Mouse (Mus musculus) kidney, embryonic 14.5 days (tissue): ENCODE results near the gene Mras. TPM values are rescaled to one million over a fixed set of nuclear protein-coding genes. Genes with fewer than 3 reads are reported as not detected.

ENCODE experiments used
- ATAC-seq: fragments of 200-750 bp; cut with Nextera tagmentation; 2 replicates; pipeline ENCODE4 v1.8.0; 2017; ENCODE audit warnings: moderate number of reproducible peaks, mild to moderate bottlenecking, moderate TSS enrichment, moderate library complexity; ENCODE audit not compliant: low FRiP score, low TSS enrichment
- H3K27ac ChIP-seq: fragments of 300-500 bp; sonication (generic); 2 replicates; pipeline ENCODE4 v1.5.1; 2014; ENCODE audit warnings: low read depth, mild to moderate bottlenecking, low read length, moderate library complexity, mixed read lengths
- H3K27me3 ChIP-seq: fragments of 300-500 bp; sonication (generic); 2 replicates; pipeline ENCODE4 v1.6.1; 2014; ENCODE audit warnings: mild to moderate bottlenecking, low read length; ENCODE audit not compliant: control insufficient read depth, insufficient read depth
- H3K36me3 ChIP-seq: fragments of 300-500 bp; sonication (generic); 2 replicates; pipeline ENCODE4 v1.6.1; 2014; ENCODE audit warnings: low read length, mixed read lengths; ENCODE audit not compliant: control insufficient read depth, insufficient read depth
- H3K4me1 ChIP-seq: fragments of 300-500 bp; sonication (generic); 2 replicates; pipeline ENCODE4 v1.6.1; 2014; ENCODE audit warnings: low read length, mixed read lengths; ENCODE audit not compliant: control insufficient read depth, insufficient read depth
- H3K4me2 ChIP-seq: fragments of 300-500 bp; sonication (generic); replicated peaks from 2 replicates; pipeline ENCODE4 v1.6.1; 2014; ENCODE audit warnings: low read depth, mild to moderate bottlenecking, low read length
- H3K4me3 ChIP-seq: fragments of 300-500 bp; sonication (generic); 2 replicates; pipeline ENCODE4 v1.5.1; 2014; ENCODE audit warnings: mild to moderate bottlenecking, low read length
- H3K9ac ChIP-seq: fragments of 300-500 bp; sonication (generic); 2 replicates; pipeline ENCODE4 v1.6.1; 2014; ENCODE audit warnings: low read depth, mild to moderate bottlenecking, low read length, moderate library complexity
- H3K9me3 ChIP-seq: fragments of 300-500 bp; sonication (generic); 2 replicates; pipeline ENCODE4 v1.6.1; 2016; ENCODE audit warnings: low read length; ENCODE audit not compliant: control insufficient read depth
- WGBS: fragments of 180-500 bp; shearing (Covaris S2); extraction: QIAGEN DNeasy Blood & Tissue Kit; methylation state at CpG from one replicate; pipeline ENCODE4 v1.1.7; 2014; 5-methylcytosine and 5-hydroxymethylcytosine counted together
- polyA plus RNA-seq: library from polyadenylated mRNA; unstranded; fragments of >200 nt; fragmentation: Nextera tagmentation; extraction: Ambion mirVana; gene quantifications from 2 replicates; pipeline ENCODE4 v1.2.1, GENCODE M21; 2014

The Mras gene
- polyA plus RNA-seq, 1 experiment from 2014 or later = 11.8 TPM

GRCm38 (mm10) chr9:99361946-99362345 is 75.2 kb downstream of the Mras start:
- 90% methylated on average over 9 of the region's 9 CpGs for WGBS
- ATAC-seq = no peak
- Histone ChIP-seq H3K27me3 (peaks cover 33% of the 10 kb centered on the region), H3K4me3 (no peak overlapping the region), H3K27ac (no peak overlapping the region), H3K36me3 (no peaks in the 10 kb centered on the region), H3K9me3 (no peaks in the 10 kb centered on the region), H3K4me2 (no peak overlapping the region), H3K9ac (no peak overlapping the region), H3K4me1 (0 out of 2 replicates have a peak, but pooled peaks cover 3% of the 10 kb centered on the region)

GRCm38 (mm10) chr9:99359012-99359411 is 78.2 kb downstream of the Mras start:
- Histone ChIP-seq H3K27me3 (peaks cover 46% of the 10 kb centered on the region), H3K9me3 (no peaks in the 10 kb centered on the region), H3K4me1 (0 out of 2 replicates have a peak, but pooled peaks cover 3% of the 10 kb centered on the region), H3K4me3 (no peak overlapping the region), H3K27ac (no peak overlapping the region), H3K9ac (no peak overlapping the region), H3K36me3 (no peaks in the 10 kb centered on the region), H3K4me2 (no peak overlapping the region)
- 89% methylated on average over 15 of the region's 15 CpGs for WGBS
- ATAC-seq = no peak

DNA sequence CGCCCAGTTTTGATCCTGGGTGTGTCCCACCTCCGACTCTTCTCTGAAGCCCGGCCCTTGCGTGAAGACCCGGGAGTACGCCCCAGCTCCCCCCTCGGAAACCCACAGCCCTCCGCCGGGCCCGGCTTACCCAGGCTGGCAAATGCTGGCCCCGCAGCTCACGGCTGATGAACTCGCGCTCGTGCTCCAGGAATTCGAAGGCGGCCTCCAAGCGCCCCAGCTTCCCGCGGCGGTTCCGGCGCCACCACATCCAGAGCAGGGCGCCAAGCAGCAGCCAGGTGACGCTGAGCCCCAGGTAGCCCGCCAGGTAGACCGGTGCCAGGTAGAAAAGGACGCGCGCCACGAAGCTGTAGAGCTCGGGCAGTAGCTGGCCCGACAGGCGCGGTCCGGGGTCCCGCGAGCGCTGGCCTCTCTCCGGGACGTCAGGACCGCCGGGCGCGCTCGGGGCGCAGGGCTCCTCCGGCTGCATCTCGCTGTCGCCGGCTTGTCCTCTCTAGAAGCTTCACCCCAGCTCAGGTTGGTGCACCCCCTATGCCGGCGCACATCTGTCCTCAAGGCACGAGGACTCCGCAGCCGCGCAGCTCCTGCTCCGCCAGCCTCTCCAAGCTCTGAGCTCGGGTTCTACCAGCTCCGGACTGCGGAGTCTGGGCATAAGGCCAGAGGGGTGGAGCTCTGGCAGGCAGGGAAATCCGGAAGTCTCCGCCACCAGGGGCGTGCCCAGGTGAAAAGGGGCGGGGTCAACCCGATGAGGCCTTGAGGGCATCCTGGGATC is 79.1 kb downstream of the Mras start, which contains the start of gene Esyt3:
Esyt3 (minus strand) TSS at position 637 of the 772 bp plus-strand sequence.
- Histone ChIP-seq H3K4me2 (peak within 1 kb of the TSS; percentile 67), H3K27ac (no peak within 1 kb of the TSS), H3K9me3 (no peaks in the 10 kb centered on the region), H3K9ac (peak within 1 kb of the TSS; percentile 40; the same call in 1 of the 2 replicates), H3K4me3 (peak within 1 kb of the TSS; percentile 39), H3K4me1 (0 out of 2 replicates have a peak, but pooled peaks cover 3% of the 10 kb centered on the region), H3K27me3 (peaks cover 46% of the 10 kb centered on the region), H3K36me3 (no peaks in the 10 kb centered on the region)
- under 1% methylated on average over 66 of the region's 66 CpGs for WGBS
- peak; percentile 70 for ATAC-seq

- no peak overlapping the region for H3K27ac ChIP-seq
- H3K36me3 ChIP-seq = no peaks in the 10 kb centered on the region
- H3K4me2 ChIP-seq = peak overlapping the region; percentile 67
- H3K27me3 ChIP-seq = peaks cover 46% of the 10 kb centered on the region
- no peak; the same call in 1 of the 2 replicates for ATAC-seq
- no peaks in the 10 kb centered on the region for H3K9me3 ChIP-seq
- 0 out of 2 replicates have a peak, but pooled peaks cover 3% of the 10 kb centered on the region for H3K4me1 ChIP-seq
- WGBS = 2% methylated on average over 19 of the region's 19 CpGs
- peak overlapping the region; percentile 40; the same call in 1 of the 2 replicates for H3K9ac ChIP-seq
- peak overlapping the region; percentile 39 for H3K4me3 ChIP-seq
Observed at GRCm38 (mm10) chr9:99357561-99357920, 79.6 kb downstream of the Mras start.

DNA sequence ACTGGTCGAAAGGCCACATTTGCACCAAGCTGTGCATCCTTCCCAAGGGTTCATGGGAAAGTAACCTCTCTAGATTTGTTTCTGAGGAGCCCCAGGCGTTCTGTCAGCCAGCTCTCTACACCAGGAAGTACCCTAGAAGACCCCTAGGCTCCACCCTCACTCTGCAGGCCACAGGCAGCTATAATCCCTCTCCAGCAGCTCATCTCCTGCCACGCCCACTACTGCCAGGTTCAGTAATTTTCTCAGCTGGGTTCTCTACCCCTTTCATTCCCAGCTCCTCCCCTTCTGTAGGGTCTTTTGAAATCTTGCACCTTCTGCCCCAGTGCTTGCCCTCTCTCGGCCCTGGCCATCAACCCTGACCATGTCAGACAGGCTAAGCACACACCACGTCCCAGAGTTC is 81.2 kb downstream of the Mras start:
- Histone ChIP-seq H3K4me3 (no peak overlapping the region), H3K9ac (no peak overlapping the region), H3K27me3 (peaks cover 46% of the 10 kb centered on the region), H3K4me1 (0 out of 2 replicates have a peak, but pooled peaks cover 3% of the 10 kb centered on the region), H3K36me3 (no peaks in the 10 kb centered on the region), H3K4me2 (no peak overlapping the region), H3K9me3 (no peaks in the 10 kb centered on the region), H3K27ac (no peak overlapping the region)
- no peak for ATAC-seq
- WGBS = 24% methylated on average over 5 of the region's 5 CpGs

GRCm38 (mm10) chr9:99354796-99355195 is 82.4 kb downstream of the Mras start:
- Histone ChIP-seq H3K9me3 (no peaks in the 10 kb centered on the region), H3K36me3 (no peaks in the 10 kb centered on the region), H3K27me3 (peaks cover 42% of the 10 kb centered on the region), H3K4me3 (no peak overlapping the region), H3K4me1 (0 out of 2 replicates have a peak, but pooled peaks cover 3% of the 10 kb centered on the region), H3K9ac (no peak overlapping the region), H3K4me2 (no peak overlapping the region), H3K27ac (no peak overlapping the region)
- WGBS = 66% methylated on average over 5 of the region's 5 CpGs
- ATAC-seq = no peak

DNA sequence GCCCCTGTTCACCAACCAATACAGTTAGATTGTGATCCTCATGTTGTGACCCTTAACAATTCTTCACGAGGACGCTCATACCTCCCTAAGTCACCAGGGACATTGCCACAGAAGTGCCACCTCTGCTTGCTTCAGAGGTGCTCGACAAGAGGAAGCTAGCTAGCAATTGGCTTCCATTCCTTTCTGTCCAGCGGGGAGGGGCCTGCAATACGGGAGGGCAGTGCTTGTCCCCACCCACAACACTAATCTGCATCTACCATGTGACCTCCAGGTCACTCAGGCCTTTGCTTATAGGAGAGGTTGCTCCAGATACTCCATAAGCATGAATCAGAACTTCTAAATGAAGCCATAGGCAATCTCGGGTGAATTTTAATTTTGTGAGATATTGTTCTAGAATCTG is 83.8 kb downstream of the Mras start:
- Histone ChIP-seq H3K36me3 (no peaks in the 10 kb centered on the region), H3K4me2 (no peak overlapping the region), H3K4me1 (0 out of 2 replicates have a peak, but pooled peaks cover 3% of the 10 kb centered on the region), H3K9me3 (no peaks in the 10 kb centered on the region), H3K4me3 (no peak overlapping the region), H3K27me3 (peaks cover 28% of the 10 kb centered on the region), H3K27ac (no peak overlapping the region), H3K9ac (no peak overlapping the region)
- WGBS = 55% methylated on average over 6 of the region's 6 CpGs
- ATAC-seq = no peak

- Histone ChIP-seq H3K27me3 (peaks cover 24% of the 10 kb centered on the region), H3K9me3 (no peaks in the 10 kb centered on the region), H3K36me3 (no peaks in the 10 kb centered on the region), H3K9ac (no peak overlapping the region), H3K4me3 (no peak overlapping the region), H3K4me1 (0 out of 2 replicates have a peak, but pooled peaks cover 3% of the 10 kb centered on the region), H3K27ac (no peak overlapping the region), H3K4me2 (no peak overlapping the region)
- WGBS = 76% methylated on average over 4 of the region's 4 CpGs
- no peak for ATAC-seq
Observed at GRCm38 (mm10) chr9:99352964-99353363, 84.2 kb downstream of the Mras start.

GRCm38 (mm10) chr9:99345351-99345792 is 91.8 kb downstream of the Mras start:
- WGBS = 27% methylated on average over 4 of the region's 4 CpGs
- Histone ChIP-seq H3K9me3 (no peaks in the 10 kb centered on the region), H3K4me3 (no peak overlapping the region), H3K4me2 (no peak overlapping the region), H3K4me1 (no peaks in the 10 kb centered on the region), H3K27me3 (no peaks in the 10 kb centered on the region), H3K27ac (no peak overlapping the region), H3K9ac (no peak overlapping the region), H3K36me3 (no peaks in the 10 kb centered on the region)
- ATAC-seq = no peak
